Mouse (Mus musculus) stomach, postnatal 0 days (tissue): ENCODE measurements at regions not wholly inside any gene's neighbourhood (a gene's known extent, or its start where the extent isn't known, plus 50 kb on each side); places are given as distances from the start of the nearest gene placed in this dataset.

ENCODE experiments used
- CTCF ChIP-seq: IDR thresholded peaks from 2 replicates; pipeline ENCODE4 v1.5.1; 2016; ENCODE audit warnings: antibody characterized with exemption, low read depth, mild to moderate bottlenecking, moderate library complexity
- EP300 ChIP-seq: optimal IDR thresholded peaks from 2 replicates; pipeline ENCODE3; 2016; ENCODE audit warnings: antibody characterized with exemption

DNA sequence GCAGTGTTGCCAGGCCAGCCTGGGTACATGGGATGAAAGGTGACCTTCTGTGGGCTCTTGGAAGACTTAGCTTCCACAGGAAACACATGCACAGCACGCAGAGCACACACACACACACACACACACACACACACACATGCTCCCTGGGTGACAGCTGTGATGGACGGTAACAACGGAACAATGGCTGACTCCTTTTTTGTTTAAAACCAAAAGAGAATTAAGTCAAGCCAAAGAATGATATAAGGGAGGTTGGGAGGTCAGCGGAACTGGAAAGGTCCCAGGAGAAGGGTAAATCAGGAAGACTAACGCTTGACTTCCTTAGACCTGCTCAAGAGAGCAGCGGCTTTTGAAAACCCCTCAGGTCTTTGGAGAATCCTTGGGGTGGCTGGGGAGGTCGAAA lies 150.0 kb upstream of the Egln3 start:
- no peak for TF ChIP-seq CTCF
- no peak for TF ChIP-seq EP300
